Mouse (Mus musculus) liver, adult 2 months (tissue): ENCODE data around the gene Larp6.

Source experiments
- CTCF ChIP-seq: fragments of 200-500 bp; IDR thresholded peaks from 2 replicates; pipeline ENCODE4 v1.5.1; 2011; ENCODE audit warnings: low read depth, low read length, control low read depth
- POLR2A ChIP-seq: fragments of 200-500 bp; IDR thresholded peaks from 2 replicates; pipeline ENCODE4 v1.6.1; 2011; ENCODE audit warnings: low read length, control low read depth; ENCODE audit not compliant: insufficient read depth; ENCODE audit errors: extremely low read depth

- TF ChIP-seq POLR2A (no peak), CTCF (no peak)
These were observed 69.4 kb downstream of the Larp6 start for GRCm38 (mm10) chr9:60782057-60782789.
